Mouse (Mus musculus) splenic B cell, adult 2 months (primary cell): ENCODE measurements around the gene Sec61a1.
A peak's percentile ranks its signal among the peaks of the same experiment; 100 is the strongest.

Source experiments
- DNase-seq: peaks from one replicate; pipeline ENCODE4 v3.0.0-alpha.2; 2011; ENCODE audit warnings: low read depth, low spot score
- H3K27me3 ChIP-seq: 2 replicates; pipeline ENCODE4 v1.6.1; 2012; ENCODE audit warnings: mild to moderate bottlenecking, low read length, moderate library complexity, mixed read lengths; ENCODE audit not compliant: control insufficient read depth, poor library complexity, insufficient read depth, severe bottlenecking
- H3K36me3 ChIP-seq: 2 replicates; pipeline ENCODE4 v1.6.1; 2012; ENCODE audit warnings: mild to moderate bottlenecking, low read length, moderate library complexity, mixed read lengths; ENCODE audit not compliant: control insufficient read depth, poor library complexity, insufficient read depth, severe bottlenecking

The Sec61a1 gene

GRCm38 (mm10) chr6:88499481-88500404, 19.0 kb downstream of the Sec61a1 start:
- H3K36me3 ChIP-seq = peaks cover 2% of the 10 kb centered on the region
- no peaks in the 10 kb centered on the region for H3K27me3 ChIP-seq
- peak; percentile 49 for DNase-seq

- H3K36me3 ChIP-seq = no peaks in the 10 kb centered on the region; the same call in 1 of the 2 replicates
- no peak for DNase-seq
- H3K27me3 ChIP-seq = no peaks in the 10 kb centered on the region
Measured at GRCm38 (mm10) chr6:88493712-88494111, 25.0 kb downstream of the Sec61a1 start.

- Histone ChIP-seq H3K27me3 (no peaks in the 10 kb centered on the region), H3K36me3 (no peaks in the 10 kb centered on the region)
- DNase-seq = no peak
Measured at GRCm38 (mm10) chr6:88490629-88491354, 27.9 kb downstream of the Sec61a1 start.

GRCm38 (mm10) chr6:88489834-88490233, 28.9 kb downstream of the Sec61a1 start:
- no peaks in the 10 kb centered on the region for H3K36me3 ChIP-seq

GRCm38 (mm10) chr6:88489026-88489425, 29.7 kb downstream of the Sec61a1 start:
- H3K36me3 ChIP-seq = no peaks in the 10 kb centered on the region

More at GRCm38 (mm10) chr6:88489834-88490233, 28.9 kb downstream of the Sec61a1 start:
- no peaks in the 10 kb centered on the region for H3K27me3 ChIP-seq
- no peak for DNase-seq

GRCm38 (mm10) chr6:88486893-88487292, 31.8 kb downstream of the Sec61a1 start:
- DNase-seq = peak; percentile 61
- Histone ChIP-seq H3K27me3 (no peaks in the 10 kb centered on the region), H3K36me3 (peaks cover 2% of the 10 kb centered on the region; the same call in 1 of the 2 replicates)

More at GRCm38 (mm10) chr6:88489026-88489425, 29.7 kb downstream of the Sec61a1 start:
- no peak for DNase-seq
- no peaks in the 10 kb centered on the region for H3K27me3 ChIP-seq

- H3K27me3 ChIP-seq = no peaks in the 10 kb centered on the region
- no peak for DNase-seq
Measured at GRCm38 (mm10) chr6:88485378-88485777, 33.3 kb downstream of the Sec61a1 start.

GRCm38 (mm10) chr6:88483913-88484312, 34.8 kb downstream of the Sec61a1 start:
- no peaks in the 10 kb centered on the region for H3K27me3 ChIP-seq
- no peak for DNase-seq
- peaks cover 4% of the 10 kb centered on the region for H3K36me3 ChIP-seq

More at GRCm38 (mm10) chr6:88485378-88485777, 33.3 kb downstream of the Sec61a1 start:
- H3K36me3 ChIP-seq = peaks cover 4% of the 10 kb centered on the region; the same call in 1 of the 2 replicates

- no peak for DNase-seq
- Histone ChIP-seq H3K36me3 (peaks cover 4% of the 10 kb centered on the region), H3K27me3 (no peaks in the 10 kb centered on the region)
Measured at GRCm38 (mm10) chr6:88483111-88483510, 35.6 kb downstream of the Sec61a1 start.

- no peak for DNase-seq
- H3K36me3 ChIP-seq = peaks cover 4% of the 10 kb centered on the region
Measured at GRCm38 (mm10) chr6:88480421-88480820, 38.3 kb downstream of the Sec61a1 start.

GRCm38 (mm10) chr6:88469878-88470277, 48.8 kb downstream of the Sec61a1 start:
- H3K27me3 ChIP-seq = no peaks in the 10 kb centered on the region
- DNase-seq = no peak
- H3K36me3 ChIP-seq = peaks cover 9% of the 10 kb centered on the region

More at GRCm38 (mm10) chr6:88480421-88480820, 38.3 kb downstream of the Sec61a1 start:
- H3K27me3 ChIP-seq = no peaks in the 10 kb centered on the region

GRCm38 (mm10) chr6:88465181-88465920, 53.4 kb downstream of the Sec61a1 start, which contains the start of gene Ruvbl1:
Ruvbl1 (plus strand) TSS chr6:88465409.
- peak; percentile 95 for DNase-seq
- Histone ChIP-seq H3K27me3 (no peaks in the 10 kb centered on the region), H3K36me3 (no peaks in the 10 kb centered on the region; the same call in 1 of the 2 replicates)

GRCm38 (mm10) chr6:88454545-88454944, 64.2 kb downstream of the Sec61a1 start:
- Histone ChIP-seq H3K36me3 (no peaks in the 10 kb centered on the region), H3K27me3 (no peaks in the 10 kb centered on the region; the same call in 1 of the 2 replicates)
- DNase-seq = no peak
